In genomic region chr2:173083106-173083505, GRCm38 (mm10) we compare ENCODE assay signal across 14 mouse cellular contexts. TPM values are rescaled to one million over a fixed set of nuclear protein-coding genes. Genes with fewer than 3 reads are reported as not detected.
DNase-seq lines count a peak whose midpoint lies in the region; ATAC-seq and TF ChIP-seq lines count a peak whose summit lies in the region.
"Had no signal": no experiment of that assay in that cellular context is flagged by ENCODE, and none has a peak within 500 bp of the region (broad histone marks: within the 10 kb centered on the region; RNA-seq: fewer than 3 reads in every experiment).

No protein-coding gene starts in this region.

- no peaks in the 10 kb centered on the region for H3K36me3 ChIP-seq in heart, embryonic 12.5 days
- H3K36me3 ChIP-seq in lung, embryonic 15.5 days, result no peaks in the 10 kb centered on the region
- H3K36me3 ChIP-seq in ES-E14 (ENCODE audit: control insufficient read depth, insufficient read depth, low read length, poor library complexity, severe bottlenecking), result no peaks in the 10 kb centered on the region
- H3K36me3 ChIP-seq in liver, embryonic 14.5 days (replicated peaks; ENCODE audit: control insufficient read depth, insufficient read depth, low read depth), result no peaks in the 10 kb centered on the region
- H3K36me3 ChIP-seq: embryonic facial prominence, embryonic 12.5 days; midbrain, embryonic 12.5 days had no signal

- peak overlapping the region; percentile 30 for H3K4me2 ChIP-seq in heart, embryonic 12.5 days
- peak overlapping the region; percentile 47; the same call in 1 of the 2 replicates for H3K4me2 ChIP-seq in lung, embryonic 15.5 days
- peak overlapping the region; percentile 43; the same call in 1 of the 2 replicates for H3K4me2 ChIP-seq in liver, embryonic 14.5 days (ENCODE audit: low read depth)
- H3K4me2 ChIP-seq: midbrain, embryonic 12.5 days had no signal

- TF ChIP-seq EP300 in liver, embryonic 14.5 days (IDR thresholded peaks at IDR 0.05; ENCODE audit: low read depth), result no peak

- TF ChIP-seq CTCF in liver, embryonic 14.5 days (IDR thresholded peaks at IDR 0.05; ENCODE audit: low read depth), result no peak

- H3K27ac ChIP-seq in heart, embryonic 12.5 days (ENCODE audit: poor library complexity, severe bottlenecking), result peak overlapping the region; percentile 63
- H3K27ac ChIP-seq in lung, embryonic 15.5 days, result peak overlapping the region; percentile 2; the same call in 1 of the 2 replicates
- H3K27ac ChIP-seq in ES-E14 (ENCODE audit: insufficient read depth, low read depth, low read length, poor library complexity, severe bottlenecking), result no peak overlapping the region
- no peak overlapping the region for H3K27ac ChIP-seq in liver, embryonic 14.5 days
- H3K27ac ChIP-seq: embryonic facial prominence, embryonic 12.5 days; midbrain, embryonic 12.5 days had no signal

- no peak for ATAC-seq in heart, embryonic 12.5 days (ENCODE audit: insufficient number of reproducible peaks, low FRiP score)
- ATAC-seq in lung, embryonic 15.5 days (ENCODE audit: borderline replicate concordance, extremely low read depth, low FRiP score, low TSS enrichment), result no peak
- ATAC-seq in liver, embryonic 14.5 days (ENCODE audit: insufficient read depth), result peak; percentile 6; the same call in 1 of the 2 replicates

- H3K4me3 ChIP-seq in heart, embryonic 12.5 days, result no peak overlapping the region
- H3K4me3 ChIP-seq in lung, embryonic 15.5 days, result no peak overlapping the region
- no peak overlapping the region for H3K4me3 ChIP-seq in ES-E14 (ENCODE audit: insufficient read depth in 1 of 2, low read depth in 1 of 2, low read length in 2 of 2, poor library complexity in 1 of 2, severe bottlenecking in 1 of 2)
- no peak overlapping the region for H3K4me3 ChIP-seq in liver, embryonic 14.5 days (ENCODE audit: insufficient read depth in 1 of 2, low read depth in 2 of 2, low read length in 2 of 2)
- H3K4me3 ChIP-seq: embryonic facial prominence, embryonic 12.5 days; midbrain, embryonic 12.5 days had no signal

- peak overlapping the region; percentile 33 for H3K9ac ChIP-seq in heart, embryonic 12.5 days
- no peak overlapping the region for H3K9ac ChIP-seq in lung, embryonic 15.5 days
- H3K9ac ChIP-seq in ES-E14 (ENCODE audit: insufficient read depth, low read depth, low read length, poor library complexity, severe bottlenecking), result peak overlapping the region; percentile 41; the same call in 1 of the 2 replicates
- H3K9ac ChIP-seq in liver, embryonic 14.5 days (replicated peaks), result no peak overlapping the region
- H3K9ac ChIP-seq: embryonic facial prominence, embryonic 12.5 days; forebrain, postnatal 0 days; midbrain, embryonic 12.5 days had no signal

- 81% methylated on average over 9 of the region's 9 CpGs for WGBS in heart, embryonic 12.5 days
- 74% methylated on average over 9 of the region's 9 CpGs for WGBS in lung, embryonic 15.5 days
- WGBS in liver, embryonic 14.5 days (ENCODE audit: insufficient replicate concordance), result 50% methylated on average over 9 of the region's 9 CpGs

- peaks cover 45% of the 10 kb centered on the region for H3K4me1 ChIP-seq in heart, embryonic 12.5 days (replicated peaks)
- peaks cover 9% of the 10 kb centered on the region; the same call in 1 of the 2 replicates for H3K4me1 ChIP-seq in lung, embryonic 15.5 days
- peaks cover 0 to 9% of the 10 kb centered on the region in 2 experiments; a peak in 1 of 4 replicates for H3K4me1 ChIP-seq in ES-E14 (ENCODE audit: control insufficient read depth in 2 of 2, insufficient read depth in 2 of 2, low read length in 2 of 2, poor library complexity in 1 of 2)
- peaks cover 0 to 2% of the 10 kb centered on the region in 2 experiments; a peak in 2 of 4 replicates for H3K4me1 ChIP-seq in liver, embryonic 14.5 days (replicated peaks; ENCODE audit: control insufficient read depth in 2 of 2, insufficient read depth in 2 of 2, low read length in 1 of 2)

- DNase-seq in heart, adult 8-10 months (ENCODE audit: low spot score), result no peak
- DNase-seq in lung, postnatal 36 days, result no peak
- DNase-seq in ES-E14 (ENCODE audit: low read depth, low spot score), result no peak
- DNase-seq in liver, embryonic 14.5 days (ENCODE audit: low read depth in 3 of 3, low spot score in 3 of 3), result no peak
- no peak for DNase-seq in gastrocnemius, adult 8-10 months (ENCODE audit: low spot score in 2 of 2)
- no peak for DNase-seq in cerebellum, adult 8-10 months
- DNase-seq: cerebellum, postnatal 10 days; forebrain, postnatal 0 days; layer of hippocampus, postnatal 36 days had no signal

- H3K9me3 ChIP-seq in heart, embryonic 12.5 days (replicated peaks), result no peaks in the 10 kb centered on the region
- H3K9me3 ChIP-seq in lung, embryonic 15.5 days, result no peaks in the 10 kb centered on the region
- H3K9me3 ChIP-seq in ES-E14 (ENCODE audit: control insufficient read depth, insufficient read depth, low read depth, low read length), result no peaks in the 10 kb centered on the region
- no peaks in the 10 kb centered on the region for H3K9me3 ChIP-seq in liver, embryonic 14.5 days (ENCODE audit: control insufficient read depth, low read length)
- H3K9me3 ChIP-seq: embryonic facial prominence, embryonic 12.5 days; midbrain, embryonic 12.5 days had no signal

- in situ Hi-C loops in ES-E14 (cut with MboI; ENCODE audit: low sequenced_read_pairs in 2 of 2, unreplicated experiment in 2 of 2), result loop anchor here in 1 of 2 experiments (10.0 kb wide), 1 partner anchor 248 kb away; no protein-coding TSS in a partner anchor

- H3K27me3 ChIP-seq in heart, embryonic 12.5 days (replicated peaks), result no peaks in the 10 kb centered on the region
- H3K27me3 ChIP-seq in lung, embryonic 15.5 days, result no peaks in the 10 kb centered on the region; the same call in 1 of the 2 replicates
- no peaks in the 10 kb centered on the region for H3K27me3 ChIP-seq in liver, embryonic 14.5 days (ENCODE audit: control insufficient read depth, insufficient read depth, low read length)
- H3K27me3 ChIP-seq: embryonic facial prominence, embryonic 12.5 days had no signal

TF ChIP-seq in ES-E14, 5 proteins besides CTCF, POLR2A, EP300 and RAD21:
- TF ChIP-seq CHD2 (IDR thresholded peaks at IDR 0.05; ENCODE audit: low read depth, low read length) (no peak), ZC3H11A (IDR thresholded peaks at IDR 0.05; ENCODE audit: borderline replicate concordance, low read depth, low read length) (no peak), HCFC1 (IDR thresholded peaks at IDR 0.05; ENCODE audit: borderline replicate concordance, insufficient read depth, low read length) (no peak), MAFK (IDR thresholded peaks at IDR 0.05; ENCODE audit: insufficient read depth, low read depth, low read length) (no peak), ZNF384 (IDR thresholded peaks at IDR 0.05; ENCODE audit: low read depth, low read length) (no peak)

RNA-seq across cellular contexts. Expression of gene Ctcfl, which starts 36.2 kb away (rescaled TPM):
- 0.70 and 0.86 TPM in 2 replicates for polyA plus RNA-seq in heart, embryonic 12.5 days (2016; fragmentation: Nextera tagmentation; extraction: Ambion mirVana)
- total RNA-seq in heart, adult 8-10 months (2022), result under 1 TPM in 3 of 4 experiments, not detected in 1; 0.11 to 0.47 (median 0.16) TPM
- polyA plus RNA-seq in lung, embryonic 15.5 days (2015; fragmentation: Nextera tagmentation; extraction: Ambion mirVana), result 0.07 and 0.08 TPM in 2 replicates
- total RNA-seq in ES-E14 (2012; rRNA removed), result 3.2 and 8.9 TPM in 2 replicates
- 0.01 and 0.02 TPM in 2 replicates for polyA plus RNA-seq in liver, embryonic 14.5 days (2012; rRNA removed)
- not detected in 2 replicates for polyA plus RNA-seq in liver, embryonic 14.5 days (2014; fragmentation: Nextera tagmentation; extraction: Ambion mirVana)
- under 1 TPM in 2 of 4 experiments, not detected in 2; 0.18 to 0.34 TPM for total RNA-seq in gastrocnemius, adult 8-10 months (2022)
- total RNA-seq: forebrain, postnatal 0 days; granulocyte monocyte progenitor cell, adult 5-6 weeks; layer of hippocampus, postnatal 36 days had no signal
- polyA plus RNA-seq: midbrain, embryonic 12.5 days had no signal

Comparison
In these comparisons a context has a peak if more than half of its experiments do, and no peak if none do; other contexts are left out.
1. H3K27ac ChIP-seq: peak in heart, embryonic 12.5 days (single experiment) and lung, embryonic 15.5 days (single experiment); none in ES-E14 (single experiment) and liver, embryonic 14.5 days (single experiment).
2. H3K9ac ChIP-seq: peak in heart, embryonic 12.5 days (single experiment) and ES-E14 (single experiment); none in lung, embryonic 15.5 days (single experiment) and liver, embryonic 14.5 days (single experiment).
3. Peak in every context shown above with its lines, with median percentiles within 50 percentile points of each other: H3K4me2 ChIP-seq.